Mouse (Mus musculus) duodenum, adult 2 months (tissue): Measurements from ENCODE around the gene Ifnb1. TPM values are rescaled to one million over a fixed set of nuclear protein-coding genes. Genes with fewer than 3 reads are reported as not detected.

Experiments
- polyA plus RNA-seq: library from polyadenylated mRNA; depleted of rRNA; stranded (reverse); fragments of >200 nt; gene quantifications from 2 replicates; pipeline ENCODE4 v1.2.3, GENCODE M21; 2012; ENCODE audit warnings: low replicate concordance; rRNA removed

Gene Ifnb1
- polyA plus RNA-seq = not detected in 2 replicates

GRCm38 (mm10) chr4:88522674-88523073 is at the start of gene Ifnb1:
Ifnb1 (minus strand) TSS chr4:88522774.

GRCm38 (mm10) chr4:88571698-88572097 is 49.1 kb upstream of the Ifnb1 start, which contains the start of gene Ifna14:
Ifna14 (minus strand) TSS chr4:88571798.

GRCm38 (mm10) chr4:88558145-88558544 is 35.6 kb upstream of the Ifnb1 start, which contains the start of gene Ifna15:
Ifna15 (minus strand) TSS chr4:88558245.

Other genes with a start within 250 kb of the Ifnb1 start
- 0.18 and 0.39 TPM in 2 replicates for gene Hacd4, start 83.8 kb downstream of the Ifnb1 start, polyA plus RNA-seq
- gene Ifna15, start 35.5 kb upstream of the Ifnb1 start, polyA plus RNA-seq = not detected in 2 replicates
- not detected in 2 replicates for gene Ifna14, start 49.0 kb upstream of the Ifnb1 start, polyA plus RNA-seq
- gene Ifna9, start 69.6 kb upstream of the Ifnb1 start, polyA plus RNA-seq = not detected in 2 replicates
- gene Ifna12, start 80.6 kb upstream of the Ifnb1 start, polyA plus RNA-seq = not detected in 2 replicates
- not detected in 2 replicates for gene C87499, start 111.6 kb upstream of the Ifnb1 start, polyA plus RNA-seq
- not detected in 2 replicates for gene Ifna13, start 121.7 kb upstream of the Ifnb1 start, polyA plus RNA-seq
- gene Ifna16, start 154.2 kb upstream of the Ifnb1 start, polyA plus RNA-seq = not detected in 2 replicates
- not detected in 2 replicates for gene Ifna2, start 161.1 kb upstream of the Ifnb1 start, polyA plus RNA-seq
- not detected in 2 replicates for gene Ifnab, start 168.6 kb upstream of the Ifnb1 start, polyA plus RNA-seq
- 0.11 and 0.27 TPM in 2 replicates for gene Gm26566, start 199.0 kb upstream of the Ifnb1 start, polyA plus RNA-seq
- 5.4 and 7.9 TPM in 2 replicates for gene Klhl9, start 199.7 kb upstream of the Ifnb1 start, polyA plus RNA-seq
- gene Gm13271, start 232.1 kb upstream of the Ifnb1 start, polyA plus RNA-seq = not detected in 2 replicates
- gene Gm13283, start 237.3 kb upstream of the Ifnb1 start, polyA plus RNA-seq = not detected in 2 replicates